Mouse (Mus musculus) kidney, adult 8-10 months (tissue): Measurements from ENCODE around the gene Crebbp.
"Not testable (repeated sequence)": the region's sequence is repeated elsewhere in the genome, so short reads cannot be mapped to it uniquely, and the experiment has no call there.

Experiments
- DNase-seq, 2 experiments: peaks; one replicate each; pipeline ENCODE4 v3.0.0; 2022

Gene Crebbp

DNA sequence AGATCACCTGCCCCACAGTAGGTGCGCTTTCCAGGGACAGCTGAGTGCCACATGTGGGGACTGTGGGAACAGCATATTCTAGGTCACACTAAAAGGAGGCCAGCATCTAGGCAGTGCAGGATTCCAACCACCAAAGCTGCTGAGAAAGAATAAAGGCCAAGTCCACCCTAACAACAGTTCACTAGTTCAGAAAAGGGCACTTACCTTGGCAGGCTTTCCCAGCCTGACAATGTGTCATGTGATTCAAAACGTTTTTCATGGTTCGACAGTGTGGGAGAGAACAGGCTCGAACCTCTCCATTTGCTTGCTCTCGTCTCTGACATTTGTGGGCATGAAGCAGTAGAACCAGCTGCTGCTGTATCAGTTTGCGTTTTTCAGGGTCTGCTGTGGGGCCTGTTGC is 75.3 kb downstream of the Crebbp start:
- peak; percentile 27 to 45 for DNase-seq

DNA sequence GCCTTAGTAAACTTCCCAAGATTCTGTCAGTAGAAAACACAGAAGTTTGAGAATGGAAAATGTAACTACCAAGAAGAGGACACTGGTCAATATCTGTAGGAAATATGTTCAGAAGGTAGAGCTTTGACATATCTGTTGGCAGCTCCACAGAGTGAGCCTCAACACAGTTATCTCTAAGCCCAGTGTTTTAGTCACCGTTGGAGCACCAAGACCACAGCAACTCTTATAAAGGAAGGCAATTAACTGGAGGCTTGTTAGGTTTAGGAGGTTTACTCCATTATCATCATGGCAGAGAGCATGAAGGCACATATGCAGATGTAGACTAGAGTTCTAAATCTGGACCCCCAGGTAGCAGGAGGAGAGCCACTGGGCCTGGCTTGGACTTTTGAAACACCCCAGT is 80.0 kb downstream of the Crebbp start:
- DNase-seq: no peak

DNA sequence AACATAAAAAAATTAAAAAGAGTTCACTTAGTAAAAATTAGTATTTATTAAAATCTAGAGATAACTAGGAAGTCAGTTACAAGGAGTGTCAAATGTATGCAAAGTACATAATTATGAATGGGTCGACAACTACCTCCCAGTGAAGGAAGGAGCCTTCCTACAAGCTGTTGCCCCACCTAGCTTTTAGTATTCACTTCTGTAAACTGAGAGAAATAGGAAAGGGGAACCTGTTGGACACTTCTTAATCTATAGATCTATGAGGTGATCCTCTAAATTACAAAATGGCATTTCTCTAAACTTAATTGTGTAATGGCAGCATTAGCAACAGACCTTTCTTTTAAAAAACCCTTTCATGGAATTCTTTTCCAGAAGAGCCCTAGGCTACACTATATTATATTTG is 84.9 kb downstream of the Crebbp start:
- no peak for DNase-seq

DNA sequence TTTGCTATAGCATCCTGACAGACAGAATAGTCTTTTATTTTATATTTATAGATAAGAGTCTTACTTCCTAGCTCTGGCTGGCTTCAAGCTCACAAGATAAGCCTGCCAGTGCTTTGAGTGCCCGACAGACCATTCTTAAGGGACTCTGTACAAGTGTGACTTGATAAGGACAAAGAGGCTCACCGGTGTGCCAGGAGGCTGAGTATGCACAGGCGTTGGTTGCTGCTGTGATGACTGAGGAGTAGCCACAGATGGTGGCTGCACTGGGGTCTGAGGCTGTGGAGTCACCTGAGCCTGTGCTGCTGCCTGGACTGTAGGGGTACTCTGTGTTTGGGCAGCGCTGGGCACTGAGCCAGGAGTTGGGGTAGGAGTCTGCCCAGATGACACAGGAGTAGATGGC is 96.7 kb downstream of the Crebbp start:
- no peak for DNase-seq

DNA sequence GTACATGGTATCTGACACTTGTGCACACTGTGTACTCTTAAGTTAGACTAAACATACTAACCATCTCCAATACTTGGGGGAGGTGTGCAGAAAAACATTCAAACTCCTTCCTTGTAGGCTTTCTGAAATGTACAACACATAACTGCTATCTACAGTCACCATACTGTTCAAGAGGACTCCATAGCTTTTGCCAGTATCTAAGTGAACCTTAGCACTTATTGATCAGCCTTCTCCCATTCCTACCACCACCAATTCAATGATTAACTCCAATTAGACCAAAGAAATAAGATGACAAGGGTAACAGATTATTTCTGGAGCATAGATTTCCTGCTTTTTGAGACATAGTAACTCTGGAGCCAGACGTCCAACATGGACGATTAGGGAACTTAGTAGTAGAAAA is 113.4 kb downstream of the Crebbp start:
- no peak for DNase-seq

DNA sequence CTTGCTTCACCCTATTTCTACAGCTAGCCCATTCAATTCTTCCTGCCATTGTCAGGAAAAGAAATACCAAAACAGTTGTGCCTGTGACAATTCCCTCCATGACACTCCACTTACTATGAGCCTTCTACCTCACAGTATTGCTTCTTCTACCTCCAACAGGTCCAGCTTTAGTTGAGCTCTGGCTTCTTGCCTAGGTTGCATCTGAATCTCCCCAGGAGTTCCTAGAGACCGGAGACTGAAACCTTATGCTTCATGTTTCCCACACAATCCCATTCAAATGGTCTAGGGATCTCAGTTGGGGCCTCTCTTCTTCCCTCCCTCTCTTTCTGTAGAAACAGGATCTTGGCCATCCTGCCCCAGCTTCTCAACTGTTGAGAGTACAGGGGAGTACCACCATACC is 116.3 kb downstream of the Crebbp start:
- no peak for DNase-seq

DNA sequence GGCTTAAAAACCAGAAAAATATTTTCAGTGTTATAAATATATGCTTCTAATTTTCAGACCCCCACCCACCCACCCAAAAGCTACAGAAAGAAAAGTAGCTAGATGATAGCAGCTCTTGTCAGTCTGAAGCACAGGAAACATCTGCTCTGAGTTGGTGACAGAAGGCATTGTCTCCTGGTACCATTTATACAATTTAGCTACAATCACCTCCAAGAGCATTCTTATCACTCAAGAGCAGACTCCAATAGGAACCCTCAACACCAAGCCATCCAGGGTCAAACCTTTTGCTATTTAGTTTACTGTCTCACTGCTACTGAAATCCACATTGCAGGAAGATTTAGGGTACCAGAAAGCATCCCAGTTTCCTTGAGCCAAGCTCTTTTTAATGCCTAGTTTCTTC is 116.9 kb downstream of the Crebbp start:
- DNase-seq: no peak

DNA sequence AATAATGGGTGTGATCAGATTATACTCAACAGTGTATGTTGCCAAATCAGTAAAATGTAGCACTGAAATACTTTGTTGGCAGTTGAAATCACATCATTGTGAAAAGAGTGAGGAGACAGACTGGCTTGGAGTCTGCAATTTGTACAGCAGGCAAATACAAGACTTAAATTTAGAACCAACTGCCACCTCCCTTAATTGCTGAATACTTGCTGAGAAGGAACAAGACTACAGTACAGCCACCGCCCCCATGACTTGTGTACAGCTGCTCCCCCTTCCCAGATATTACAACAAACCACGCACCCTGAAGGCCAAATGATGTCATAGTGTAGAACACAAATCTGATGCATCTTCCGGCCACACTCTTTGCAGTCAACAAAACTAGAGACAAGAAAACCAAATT is 117.7 kb downstream of the Crebbp start:
- no peak for DNase-seq

DNA sequence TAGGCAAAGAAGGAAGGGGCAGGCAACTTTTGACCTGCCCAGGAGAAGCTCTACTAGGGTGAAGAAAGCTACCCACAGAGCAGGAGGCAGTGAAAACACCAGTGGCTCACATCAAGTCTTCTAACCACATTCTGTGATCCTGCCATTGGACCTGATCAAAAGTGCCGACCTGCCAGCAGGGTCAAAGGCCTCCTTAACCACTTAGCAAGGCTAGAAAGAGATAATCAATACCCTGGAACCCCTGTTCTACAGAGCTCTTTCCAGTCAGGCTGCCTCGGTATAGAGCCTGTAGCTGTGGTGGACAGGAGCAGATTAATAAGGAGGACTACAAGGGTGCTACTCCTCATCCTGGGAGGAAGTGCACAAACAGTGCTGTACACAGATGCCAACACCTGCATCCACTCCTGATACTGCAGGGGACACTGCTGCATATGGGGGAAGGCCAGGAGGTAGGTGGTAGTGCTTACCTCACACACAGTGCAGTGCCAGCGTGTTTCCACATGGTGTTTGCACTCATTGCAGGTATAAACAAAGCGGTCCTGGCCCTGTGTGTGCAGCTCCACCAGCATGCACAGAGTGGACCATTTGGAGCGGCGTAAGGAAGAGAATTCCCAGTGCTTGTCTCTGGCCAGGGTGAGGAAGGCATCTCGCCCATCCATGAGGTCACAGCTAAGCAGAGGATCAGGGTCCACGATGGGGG is 126.4 kb downstream of the Crebbp start:
- no peak for DNase-seq

DNA sequence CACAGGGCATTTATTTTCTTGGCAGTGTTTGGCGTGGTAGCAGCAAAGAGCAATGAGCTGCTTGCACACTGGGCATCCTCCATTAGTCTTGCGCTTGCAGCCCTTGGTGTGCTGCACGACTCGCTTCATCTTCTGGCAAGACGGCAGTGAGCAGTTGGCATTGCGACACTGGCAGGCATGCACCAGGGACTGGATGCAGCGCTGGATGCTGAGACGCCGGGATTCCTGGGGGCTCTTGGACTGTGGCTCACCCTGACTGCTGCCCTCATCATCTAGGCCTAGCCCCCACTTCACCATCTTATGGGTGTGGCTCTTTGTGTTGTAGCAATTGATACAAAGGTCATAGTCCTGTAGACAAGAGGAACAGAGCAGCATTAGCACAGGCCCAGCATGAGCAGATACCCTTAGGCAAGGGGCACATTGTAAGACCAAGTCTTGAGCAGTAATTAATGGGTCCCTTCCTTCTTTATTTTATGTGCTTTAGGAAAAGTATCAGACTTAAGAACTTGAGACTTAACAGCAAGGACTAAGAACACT is 127.9 kb downstream of the Crebbp start:
- no peak for DNase-seq

DNA sequence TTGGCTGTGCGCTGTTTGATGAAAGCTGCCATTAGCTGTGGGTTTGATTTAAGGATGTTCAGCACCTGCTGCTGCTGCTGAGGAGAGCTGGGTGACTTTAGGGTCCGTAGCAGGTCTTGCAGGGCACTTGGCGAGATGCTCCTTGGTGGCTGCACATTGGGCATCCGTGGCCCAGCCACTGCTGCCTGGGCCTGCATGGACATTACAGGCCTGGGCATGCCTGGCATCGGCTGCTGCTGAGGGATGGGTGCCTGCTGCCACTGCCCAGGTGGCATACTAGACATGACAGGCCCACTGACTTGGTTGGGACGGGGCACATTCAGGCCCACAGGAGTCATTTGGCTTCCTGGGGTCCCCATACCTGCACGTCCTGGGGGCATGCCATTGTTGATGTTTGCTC is 128.7 kb downstream of the Crebbp start:
- DNase-seq: no peak

DNA sequence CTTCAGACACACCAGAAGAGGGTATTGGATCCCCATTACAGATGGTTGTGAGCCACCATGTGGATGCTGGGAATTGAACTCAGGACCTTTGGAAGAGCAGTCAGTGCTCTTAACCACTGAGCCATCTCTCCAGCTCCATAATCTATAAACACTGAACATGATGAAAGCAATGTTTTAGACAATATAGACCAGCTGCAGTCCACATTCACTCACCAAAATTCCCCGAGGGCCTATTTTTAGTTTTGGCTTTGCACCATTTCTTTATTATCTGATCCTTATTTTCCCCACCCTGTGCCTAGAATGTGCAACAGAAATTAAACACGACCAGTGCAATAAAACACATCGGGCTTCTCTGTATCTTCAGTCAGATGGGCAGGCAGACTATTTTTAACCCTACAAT is 133.4 kb downstream of the Crebbp start:
- DNase-seq: not testable (repeated sequence)

DNA sequence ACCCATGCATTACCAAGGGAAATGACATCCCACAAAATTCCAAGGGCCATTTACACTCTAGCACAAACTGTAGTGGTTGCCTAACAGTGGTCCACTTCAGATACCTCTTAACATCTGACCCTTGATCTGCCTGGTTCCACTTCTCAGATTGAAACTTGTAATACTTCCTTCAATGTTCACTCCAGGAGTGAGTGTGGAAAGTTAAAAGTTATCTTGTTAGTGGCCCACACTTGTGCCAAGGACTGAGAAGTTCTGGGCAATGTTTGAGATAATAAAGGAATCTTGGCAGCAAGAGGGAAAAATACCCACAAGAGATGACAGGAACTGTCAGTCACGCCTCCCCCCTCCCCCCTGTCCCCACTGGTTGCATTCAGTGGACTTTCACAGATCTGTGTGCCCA is 134.1 kb downstream of the Crebbp start:
- DNase-seq: no peak

DNA sequence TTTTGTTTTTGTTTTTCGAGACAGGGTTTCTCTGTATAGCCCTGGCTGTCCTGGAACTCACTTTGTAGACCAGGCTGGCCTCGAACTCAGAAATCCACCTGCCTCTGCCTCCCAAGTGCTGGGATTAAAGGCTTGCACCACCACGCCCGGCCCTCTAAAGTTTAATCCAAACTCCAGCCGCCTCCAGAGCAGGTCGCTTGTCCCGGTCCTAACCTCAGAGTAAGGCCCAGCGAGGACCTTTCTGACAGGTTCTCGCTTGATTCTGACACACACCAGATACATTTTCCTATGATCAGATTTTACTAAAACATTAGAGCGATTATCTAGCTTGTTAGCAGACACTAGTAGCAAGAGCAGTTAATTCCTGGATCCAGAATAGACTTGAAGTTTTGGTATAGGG is 135.5 kb downstream of the Crebbp start:
- not testable (repeated sequence) for DNase-seq

DNA sequence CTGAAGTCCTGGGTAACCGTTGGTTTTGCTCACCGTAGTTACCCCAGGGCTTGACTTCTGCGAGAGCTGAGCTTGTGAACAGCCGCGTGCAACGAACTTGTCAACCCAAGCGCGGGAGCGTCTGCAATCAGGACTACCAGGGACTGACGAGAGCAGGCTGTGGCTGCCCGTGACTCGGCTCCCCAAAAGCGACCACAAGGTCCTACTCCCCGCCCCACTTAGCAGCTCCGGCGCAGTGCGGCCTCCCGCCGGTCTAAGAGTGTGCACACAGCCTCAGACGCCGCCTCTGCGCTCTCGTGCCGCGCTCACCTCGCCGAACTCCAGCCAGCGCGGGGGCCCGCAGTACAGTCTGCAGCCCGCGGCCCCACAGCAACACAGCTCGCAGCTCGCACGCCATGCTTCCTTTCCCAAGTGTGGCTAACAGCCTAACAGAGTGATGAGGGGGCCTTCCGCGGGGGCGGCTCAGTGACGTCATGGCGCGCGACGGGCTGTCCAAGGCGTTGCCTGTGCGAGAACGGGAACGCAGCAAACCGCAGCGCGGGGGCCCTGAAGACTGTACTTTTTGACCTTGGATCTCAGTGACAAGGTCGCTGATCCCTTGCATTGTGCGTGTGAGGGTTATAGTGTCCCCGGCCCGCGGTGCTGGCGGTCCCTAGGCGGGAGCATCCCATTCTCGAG is 136.3 kb downstream of the Crebbp start, which contains the start of gene Trap1:
TSS of gene Trap1 (minus strand) at position 444 of the 678 bp plus-strand sequence.
- DNase-seq: peak; percentile 90 to 95

DNA sequence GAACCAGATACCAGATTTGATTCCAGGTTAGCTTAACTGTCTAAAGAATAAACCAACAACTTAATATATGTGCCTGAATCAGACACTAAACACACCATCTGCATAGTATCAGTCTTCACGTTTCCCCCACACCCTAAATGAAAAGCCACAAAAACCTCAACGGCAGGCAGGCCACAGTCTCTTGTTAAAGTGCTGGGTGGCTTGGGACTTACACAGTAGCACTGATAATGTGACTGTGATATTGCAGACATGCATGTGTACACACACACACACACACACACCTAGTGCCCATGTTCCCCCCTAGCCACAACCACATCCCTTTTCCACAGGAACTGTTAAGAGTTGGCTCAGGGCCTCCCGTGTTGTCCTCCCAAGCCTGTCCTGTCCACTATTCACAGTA is 139.0 kb downstream of the Crebbp start:
- no peak for DNase-seq

DNA sequence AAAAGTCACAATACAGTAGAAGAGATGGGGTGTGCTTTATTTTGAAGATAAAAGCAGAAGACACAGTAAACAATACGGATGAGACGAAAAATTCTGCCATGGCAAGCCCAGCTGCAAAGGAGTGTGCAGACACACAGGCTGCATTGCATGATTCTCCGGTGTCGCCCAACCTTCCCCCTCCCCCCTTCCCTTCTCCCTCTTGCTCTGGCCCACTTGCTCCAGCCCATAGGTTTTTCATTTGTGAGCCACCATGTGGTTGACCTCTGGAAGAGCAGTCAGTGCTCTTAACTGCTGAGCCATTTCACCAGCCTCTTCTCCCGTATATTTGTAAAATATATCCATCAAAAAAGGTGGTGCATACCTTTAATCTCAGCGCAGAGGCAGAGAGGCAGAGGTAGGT is 139.5 kb downstream of the Crebbp start:
- no peak for DNase-seq

DNA sequence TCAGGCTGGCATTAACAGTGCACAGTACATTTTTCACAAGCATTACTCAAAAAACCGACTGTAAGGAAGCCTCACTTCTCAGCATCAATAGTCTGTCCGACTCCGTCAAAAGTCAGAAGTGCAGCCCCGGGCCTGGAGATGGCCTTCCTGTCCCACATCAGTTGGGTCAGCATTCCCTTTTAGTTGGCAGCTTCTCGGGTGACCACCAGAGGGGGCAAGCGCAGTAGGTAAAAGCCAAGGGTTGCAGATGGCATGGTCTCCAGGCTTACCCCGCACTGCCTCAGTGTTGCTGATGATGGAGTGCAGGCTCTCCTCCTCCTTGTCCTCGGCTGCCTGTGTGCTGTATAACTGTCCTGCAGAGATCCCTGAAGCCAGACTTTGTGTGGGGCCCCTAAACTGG is 145.2 kb downstream of the Crebbp start:
- peak in 1 of 2 experiments; percentile 59 for DNase-seq

DNA sequence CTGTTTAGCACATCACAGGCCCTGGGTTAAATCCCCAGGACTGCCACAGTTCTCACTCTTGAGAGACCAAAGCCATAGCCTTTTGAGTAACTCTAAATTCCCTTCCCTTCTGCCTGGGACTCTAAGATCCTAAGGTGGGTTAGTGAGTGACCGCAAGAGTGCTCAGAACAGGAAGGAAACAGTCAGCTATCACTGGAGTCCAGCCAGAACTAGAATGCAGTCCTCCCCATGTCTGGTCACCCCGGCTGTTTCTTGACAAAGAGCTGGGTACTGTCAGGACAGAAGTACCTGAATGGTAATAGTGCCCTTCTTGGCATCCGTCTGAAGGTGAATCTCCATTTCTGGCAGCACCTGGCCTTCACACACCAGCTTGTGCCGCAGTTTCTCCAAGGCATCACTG is 148.9 kb downstream of the Crebbp start:
- DNase-seq: no peak

DNA sequence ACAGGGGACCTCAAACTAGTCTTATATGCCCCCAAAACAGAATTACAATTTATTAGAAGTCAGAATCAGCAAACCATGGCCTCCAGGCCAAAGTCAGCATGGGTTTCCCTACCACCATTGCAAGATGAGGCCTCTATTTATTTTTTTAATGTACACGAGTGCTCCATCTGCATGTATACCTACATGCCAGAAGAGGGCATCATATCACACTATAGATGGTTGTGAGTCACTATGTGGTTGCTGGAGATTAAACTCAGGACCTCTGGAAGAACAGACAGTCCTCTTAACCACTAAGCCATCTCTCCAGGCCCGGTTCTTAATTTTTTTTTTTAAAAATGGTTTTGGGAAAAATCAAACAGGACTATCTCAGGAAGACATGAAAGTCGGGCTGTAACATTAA is 160.0 kb downstream of the Crebbp start:
- no peak for DNase-seq

DNA sequence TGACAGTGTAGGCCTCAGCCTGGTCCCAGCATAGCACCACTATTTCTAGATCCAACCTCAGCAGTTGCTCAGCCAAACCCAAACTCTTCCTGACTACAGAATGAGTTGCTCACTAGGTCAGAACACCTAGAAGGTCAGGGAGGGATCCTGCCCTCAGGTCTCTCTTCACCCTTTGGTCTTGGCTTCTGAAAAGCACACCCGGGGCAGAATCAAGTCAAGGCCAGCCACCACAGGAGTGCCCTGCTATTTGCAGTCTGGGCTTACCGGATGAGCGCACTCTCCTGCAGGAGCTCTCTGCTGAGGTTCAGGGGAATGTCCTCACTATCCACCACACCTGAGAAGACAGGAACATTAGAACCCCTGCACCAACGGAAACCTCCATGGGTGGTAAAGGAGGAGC is 161.2 kb downstream of the Crebbp start:
- peak; percentile 33 to 37 for DNase-seq

DNA sequence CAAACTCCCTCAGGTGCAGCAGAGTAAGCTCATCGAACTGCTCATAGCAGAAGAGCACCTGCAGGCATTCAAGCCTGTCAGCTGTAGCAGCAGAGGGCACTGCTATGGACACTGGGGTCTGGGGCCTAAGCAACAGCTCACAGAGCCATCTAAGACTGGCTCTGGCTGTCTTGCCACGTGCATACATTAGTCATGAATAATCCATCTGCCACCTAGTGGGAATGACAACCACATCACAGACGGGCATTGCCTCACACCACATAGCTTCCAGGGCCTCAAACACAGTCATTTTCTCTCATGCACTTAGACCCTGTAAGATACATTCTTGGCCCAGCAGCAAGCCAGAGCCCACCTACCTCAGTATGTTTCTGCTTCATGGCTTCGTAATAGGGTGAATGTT is 168.3 kb downstream of the Crebbp start:
- DNase-seq: peak in 1 of 2 experiments; percentile 29

DNA sequence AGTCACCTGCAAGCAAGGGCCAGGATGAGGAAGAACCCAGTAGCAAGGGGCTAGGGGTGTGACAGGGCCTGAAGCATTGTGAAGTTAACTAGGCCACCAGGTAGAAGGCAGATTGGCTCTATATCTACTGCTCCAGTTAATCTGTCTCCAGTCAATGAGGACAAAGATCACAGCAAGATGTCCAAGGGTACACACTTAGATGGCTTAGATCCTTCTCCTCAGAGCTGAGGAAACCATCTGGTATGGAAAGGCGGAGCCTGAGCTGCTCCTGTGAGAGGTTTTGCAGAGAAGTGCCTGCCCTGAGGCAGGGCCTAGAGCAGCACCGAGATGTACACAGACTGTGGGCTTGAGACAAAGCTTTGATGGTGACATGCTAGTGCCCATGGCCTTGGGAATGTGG is 169.7 kb downstream of the Crebbp start:
- peak; percentile 63 to 74 for DNase-seq

DNA sequence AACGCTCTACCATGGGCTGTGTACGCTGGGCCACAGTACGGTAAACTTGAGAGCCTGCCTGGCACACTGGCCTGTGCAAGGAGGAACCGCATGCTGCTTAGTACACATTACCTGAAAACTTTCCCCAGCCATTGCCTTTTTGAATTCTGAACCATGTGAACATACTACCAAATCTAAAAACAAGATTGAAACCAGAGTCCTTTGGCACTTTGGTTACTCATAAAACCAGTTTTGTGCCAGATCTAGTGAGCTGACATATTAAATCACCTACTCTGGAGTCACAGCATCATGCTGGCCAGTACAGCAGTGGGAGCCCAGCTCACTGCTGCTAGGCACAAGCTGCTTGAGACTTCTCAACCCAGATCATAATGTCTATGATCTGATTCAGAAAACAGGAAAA is 172.2 kb downstream of the Crebbp start:
- DNase-seq: peak; percentile 46 to 63

DNA sequence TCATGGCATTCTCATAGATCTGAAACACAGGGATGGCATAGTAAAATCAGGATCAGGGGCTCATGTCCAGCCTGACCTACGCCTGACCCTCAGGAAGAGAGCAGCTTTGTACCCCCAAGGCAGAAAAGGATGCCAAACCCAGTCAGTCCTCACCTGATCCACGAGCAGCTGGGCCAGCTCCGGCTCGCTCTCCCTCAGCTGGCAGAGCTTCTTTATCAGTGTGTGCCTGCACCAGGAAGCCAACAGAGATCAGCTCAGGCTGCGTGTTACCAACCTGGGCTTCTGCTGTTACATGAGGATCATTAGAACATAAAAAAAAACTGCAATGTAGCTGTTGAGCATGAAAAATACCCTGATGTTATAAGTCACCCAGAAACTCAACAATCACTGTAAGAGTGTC is 173.6 kb downstream of the Crebbp start:
- DNase-seq: no peak
